Mouse (Mus musculus): ENCODE results near the gene Duox2.

GRCm38 (mm10) chr2:122325361-122325760, 27.1 kb upstream of the Duox2 start:
- TF ChIP-seq CTCF (IDR thresholded peaks at IDR 0.05; ENCODE audit: low read depth) (no peak), EP300 (IDR thresholded peaks at IDR 0.05; ENCODE audit: low read depth) (no peak)
